In genomic region chr8:12214205-12215019, GRCm38 (mm10) we compare ENCODE assay signal across 17 mouse cellular contexts.
A peak's percentile ranks its signal among the peaks of the same experiment; 100 is the strongest.
DNase-seq lines count a peak whose midpoint lies in the region; ATAC-seq lines count a peak whose summit lies in the region.
"Had no signal": no experiment of that assay in that cellular context is flagged by ENCODE, and none has a peak within 500 bp of the region (broad histone marks: within the 10 kb centered on the region; RNA-seq: fewer than 3 reads in every experiment).

No protein-coding gene starts in this region.

- no peak overlapping the region for H3K9ac ChIP-seq in embryonic facial prominence, embryonic 12.5 days
- peak overlapping the region; percentile 59 for H3K9ac ChIP-seq in forebrain, embryonic 13.5 days
- no peak overlapping the region for H3K9ac ChIP-seq in limb, embryonic 13.5 days
- H3K9ac ChIP-seq: heart, embryonic 13.5 days; neural tube, embryonic 12.5 days had no signal

- H3K27me3 ChIP-seq in embryonic facial prominence, embryonic 12.5 days: peaks cover 15% of the 10 kb centered on the region
- H3K27me3 ChIP-seq in forebrain, embryonic 13.5 days: peaks cover 65% of the 10 kb centered on the region
- H3K27me3 ChIP-seq in limb, embryonic 13.5 days: peaks cover 42% of the 10 kb centered on the region

- H3K4me2 ChIP-seq in embryonic facial prominence, embryonic 12.5 days (replicated peaks): 0 out of 2 replicates have a peak overlapping the region, but pooled peaks have one; percentile 9
- peak overlapping the region; percentile 54 for H3K4me2 ChIP-seq in forebrain, embryonic 13.5 days
- 0 out of 2 replicates have a peak overlapping the region, but pooled peaks have one; percentile 4 for H3K4me2 ChIP-seq in limb, embryonic 13.5 days (replicated peaks)
- H3K4me2 ChIP-seq: heart, embryonic 13.5 days; neural tube, embryonic 12.5 days had no signal

- no peaks in the 10 kb centered on the region for H3K9me3 ChIP-seq in embryonic facial prominence, embryonic 12.5 days
- no peaks in the 10 kb centered on the region for H3K9me3 ChIP-seq in forebrain, embryonic 13.5 days (replicated peaks)
- H3K9me3 ChIP-seq in limb, embryonic 13.5 days: no peaks in the 10 kb centered on the region
- H3K9me3 ChIP-seq: heart, embryonic 13.5 days; megakaryocyte, embryonic 14.5 days; neural tube, embryonic 12.5 days had no signal

- no peak overlapping the region for H3K4me3 ChIP-seq in embryonic facial prominence, embryonic 12.5 days
- H3K4me3 ChIP-seq in forebrain, embryonic 13.5 days: peak overlapping the region; percentile 17
- H3K4me3 ChIP-seq in limb, embryonic 13.5 days: no peak overlapping the region
- H3K4me3 ChIP-seq: heart, embryonic 13.5 days; megakaryocyte, embryonic 14.5 days; neural tube, embryonic 12.5 days had no signal

- no peaks in the 10 kb centered on the region for H3K36me3 ChIP-seq in embryonic facial prominence, embryonic 12.5 days
- no peaks in the 10 kb centered on the region for H3K36me3 ChIP-seq in forebrain, embryonic 13.5 days (ENCODE audit: poor library complexity, severe bottlenecking)
- H3K36me3 ChIP-seq in limb, embryonic 13.5 days: no peaks in the 10 kb centered on the region
- H3K36me3 ChIP-seq: heart, embryonic 13.5 days; neural tube, embryonic 12.5 days had no signal

- H3K27ac ChIP-seq in embryonic facial prominence, embryonic 12.5 days: no peak overlapping the region
- H3K27ac ChIP-seq in forebrain, embryonic 13.5 days: peak overlapping the region; percentile 75
- no peak overlapping the region for H3K27ac ChIP-seq in limb, embryonic 13.5 days
- H3K27ac ChIP-seq: heart, embryonic 13.5 days; kidney, postnatal 0 days; neural tube, embryonic 12.5 days had no signal

- peaks cover 7% of the 10 kb centered on the region for H3K4me1 ChIP-seq in embryonic facial prominence, embryonic 12.5 days
- H3K4me1 ChIP-seq in forebrain, embryonic 13.5 days: peaks cover 36% of the 10 kb centered on the region
- H3K4me1 ChIP-seq in limb, embryonic 13.5 days: peaks cover 7% of the 10 kb centered on the region
- H3K4me1 ChIP-seq: megakaryocyte, embryonic 14.5 days had no signal

- ATAC-seq in embryonic facial prominence, embryonic 12.5 days (ENCODE audit: insufficient number of reproducible peaks, insufficient read depth, low FRiP score, low TSS enrichment): no peak
- ATAC-seq in forebrain, embryonic 13.5 days: peak; percentile 77
- ATAC-seq in limb, embryonic 13.5 days (ENCODE audit: low FRiP score, low read depth): no peak
- ATAC-seq: Patski had no signal

- peak; percentile 52 for DNase-seq in retina, postnatal 1 day
- no peak for DNase-seq in thymus, postnatal 25 days
- DNase-seq in gastrocnemius, adult 18-20 months (ENCODE audit: low spot score): no peak
- DNase-seq in embryo, embryonic 9.5 days (ENCODE audit: extremely low spot score): no peak
- DNase-seq: gastrocnemius, postnatal 10 days; layer of hippocampus, adult 9-11 months; left cerebral cortex, postnatal 4 days; lung, adult 18-20 months; right cerebral cortex, postnatal 25 days had no signal

- 31% methylated on average over 24 of the region's 24 CpGs for WGBS in embryonic facial prominence, embryonic 12.5 days
- 3% methylated on average over 24 of the region's 24 CpGs for WGBS in forebrain, embryonic 13.5 days
- WGBS in limb, embryonic 13.5 days: 36% methylated on average over 24 of the region's 24 CpGs

Comparison
In these comparisons a context has a peak if more than half of its experiments do, and no peak if none do; other contexts are left out.
1. H3K4me2 ChIP-seq: peak in every context shown above with its lines; median percentile 54 in forebrain, embryonic 13.5 days; 9 in embryonic facial prominence, embryonic 12.5 days; 4 in limb, embryonic 13.5 days.